Mouse (Mus musculus) G1E (cell line): Measurements from ENCODE around the gene Gm28048.

Experiments used
- CTCF ChIP-seq: IDR thresholded peaks from 2 replicates; pipeline ENCODE4 v1.5.1; 2012; ENCODE audit warnings: low read depth, low read length, inconsistent platforms, mixed read lengths
- GATA1 ChIP-seq: IDR thresholded peaks from 2 replicates; pipeline ENCODE4 v1.6.1; 2012; ENCODE audit warnings: borderline replicate concordance, low read length, inconsistent platforms, mixed read lengths
- POLR2AphosphoS5 ChIP-seq: IDR thresholded peaks from 2 replicates; pipeline ENCODE4 v1.6.1; 2012; ENCODE audit warnings: low read depth, low read length, inconsistent platforms; ENCODE audit not compliant: insufficient replicate concordance

DNA sequence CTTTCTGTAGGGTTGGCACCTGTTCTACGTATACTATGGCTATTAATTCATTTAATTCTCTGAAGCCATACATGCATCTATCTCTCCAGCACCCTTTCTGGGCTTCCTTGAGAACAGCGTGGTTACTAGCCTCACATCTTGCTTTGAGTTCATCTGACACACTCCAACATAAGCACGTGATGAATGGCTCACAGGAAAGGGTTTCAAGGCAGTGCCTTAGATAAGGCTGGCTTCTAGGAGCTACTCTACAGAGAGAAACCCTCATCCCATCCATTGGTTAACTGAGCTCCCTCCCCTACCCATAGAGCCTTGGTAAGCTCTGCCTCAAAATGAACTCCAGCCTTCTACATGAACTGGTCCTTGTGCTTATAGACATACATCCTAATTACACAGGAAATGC is 168.5 kb downstream of the Gm28048 start:
- TF ChIP-seq CTCF = no peak
- TF ChIP-seq GATA1 = no peak
- no peak for TF ChIP-seq POLR2AphosphoS5
